Mouse (Mus musculus) cerebellum, adult (tissue): Measurements from ENCODE around the gene Trmt112.

ENCODE experiments used
- ATAC-seq: cut with Nextera tagmentation; 2 replicates; pipeline ENCODE4 v1.9.2; 2017; ENCODE audit warnings: mild to moderate bottlenecking, moderate library complexity, mixed read lengths; ENCODE audit not compliant: insufficient number of reproducible peaks, low FRiP score, low TSS enrichment

Trmt112 gene

DNA sequence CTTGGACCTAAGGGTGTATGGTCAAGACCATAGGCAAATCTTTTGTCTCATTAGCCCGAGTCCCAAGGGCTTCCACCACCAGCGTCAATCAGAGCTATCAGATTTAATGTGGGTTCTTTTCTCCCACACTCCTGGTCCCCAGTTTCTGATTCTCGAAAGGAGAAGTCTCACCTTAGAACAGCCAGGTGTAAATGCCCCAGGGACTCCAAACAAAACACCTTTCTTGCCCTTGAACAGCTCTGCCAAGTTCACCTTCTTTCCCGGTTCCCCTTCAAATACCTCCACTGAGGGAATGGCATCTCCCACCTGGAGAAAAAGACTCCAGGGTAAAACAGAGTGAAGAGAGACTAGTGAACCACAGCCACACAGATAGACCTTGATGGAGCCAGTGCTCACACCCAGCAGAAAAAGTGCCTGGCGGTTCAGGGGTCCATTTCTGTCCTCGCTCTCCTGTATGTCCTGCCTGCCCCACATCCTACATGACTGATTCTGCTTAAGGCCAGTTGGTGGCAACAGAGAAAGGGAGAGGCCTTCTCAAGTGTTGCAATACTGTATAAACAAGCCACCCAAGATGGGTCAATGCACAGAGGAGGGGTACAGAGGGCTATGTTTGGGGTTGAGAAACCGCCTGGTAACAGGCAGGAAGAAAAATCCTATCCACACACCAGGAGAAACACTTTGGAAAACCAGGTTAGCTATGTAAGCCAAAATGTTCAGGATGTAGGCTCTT lies 1.5 kb upstream of the Trmt112 start:
- ATAC-seq: no peak

DNA sequence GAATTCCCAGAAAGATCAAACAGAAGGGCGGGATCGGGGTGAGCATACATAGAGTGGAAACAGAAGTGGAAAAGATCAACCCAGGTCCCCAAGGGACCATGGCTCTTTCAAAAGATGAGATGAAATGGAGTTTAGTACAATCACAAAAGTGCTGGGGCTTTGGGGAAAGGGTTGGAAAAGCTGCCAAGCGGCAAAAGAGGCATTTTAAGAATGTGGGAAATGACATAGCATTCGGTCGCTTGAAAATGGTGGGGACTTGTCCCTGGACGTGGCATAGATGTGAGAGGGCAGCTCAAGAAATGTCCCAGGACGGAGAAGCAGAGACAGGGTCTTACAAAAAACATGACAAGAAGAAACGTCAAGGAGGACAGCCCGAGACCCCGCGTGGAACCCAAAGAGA lies 477 bp upstream of the Trmt112 start:
- ATAC-seq: no peak

DNA sequence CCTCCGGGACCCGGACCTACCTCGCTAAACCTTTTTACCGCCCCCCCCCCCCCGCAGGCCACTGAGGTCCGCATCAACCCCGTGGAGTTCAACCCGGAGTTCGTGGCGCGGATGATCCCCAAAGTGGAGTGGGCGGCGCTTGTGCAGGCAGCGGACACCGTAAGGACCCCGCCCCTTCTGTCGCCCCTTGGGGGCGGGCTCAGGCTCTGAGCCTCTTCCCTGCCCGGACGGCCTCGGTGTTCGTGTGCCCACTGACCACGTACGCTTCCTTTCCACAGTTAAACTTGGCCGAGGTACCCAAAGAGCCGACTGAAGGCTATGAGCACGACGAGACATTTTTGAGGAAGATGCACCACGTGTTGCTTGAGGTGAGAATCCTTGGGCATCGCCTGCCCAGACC lies 808 bp downstream of the Trmt112 start:
- ATAC-seq: peak; percentile 8; the same call in 1 of the 2 replicates

DNA sequence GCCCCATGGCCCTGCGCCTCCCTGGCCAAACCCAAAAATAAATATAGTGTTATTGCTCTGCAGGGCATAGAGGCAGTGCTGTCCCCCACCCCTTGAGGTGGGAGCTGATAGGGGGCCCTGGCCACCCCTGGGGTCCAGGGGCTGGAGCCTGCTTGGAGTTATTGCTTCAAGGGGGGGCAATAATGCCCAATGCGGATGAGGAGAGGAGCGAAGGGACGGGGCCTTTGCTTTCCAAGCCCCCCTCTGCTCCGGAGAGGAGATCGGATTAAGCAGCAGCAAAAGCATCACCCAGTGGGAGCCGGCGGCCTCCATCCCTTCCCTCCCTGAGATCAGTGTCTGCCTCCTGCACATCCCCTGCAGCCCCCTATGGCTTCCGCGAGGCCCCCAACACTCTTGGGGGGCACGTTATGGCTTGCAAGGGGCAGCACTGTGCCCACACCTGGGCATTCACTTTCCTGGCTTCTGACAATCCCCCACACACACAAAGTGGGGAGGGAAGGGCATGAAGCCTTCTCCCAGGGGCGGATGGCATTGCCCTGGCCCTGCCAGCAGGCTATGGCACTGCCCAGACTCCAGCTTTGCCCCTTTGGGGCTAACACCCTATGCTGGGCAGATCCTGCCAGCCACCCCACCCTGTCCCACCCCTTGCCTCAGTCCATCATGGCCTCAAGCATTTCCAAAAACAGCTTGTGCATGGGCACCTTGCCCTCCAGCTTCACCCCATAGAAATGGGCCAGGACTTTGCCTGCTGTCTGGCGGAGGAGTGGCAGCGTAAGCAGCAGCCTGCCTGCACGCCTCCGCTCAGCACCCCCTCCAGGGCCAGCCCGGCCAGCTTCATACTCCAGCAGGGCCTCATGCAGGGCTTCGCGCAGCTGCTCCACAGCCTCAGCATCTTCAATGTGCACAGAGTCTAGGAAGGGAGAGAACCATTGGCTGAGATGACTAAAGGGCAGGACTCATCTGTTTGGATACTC lies 1.9 kb downstream of the Trmt112 start:
- no peak for ATAC-seq

DNA sequence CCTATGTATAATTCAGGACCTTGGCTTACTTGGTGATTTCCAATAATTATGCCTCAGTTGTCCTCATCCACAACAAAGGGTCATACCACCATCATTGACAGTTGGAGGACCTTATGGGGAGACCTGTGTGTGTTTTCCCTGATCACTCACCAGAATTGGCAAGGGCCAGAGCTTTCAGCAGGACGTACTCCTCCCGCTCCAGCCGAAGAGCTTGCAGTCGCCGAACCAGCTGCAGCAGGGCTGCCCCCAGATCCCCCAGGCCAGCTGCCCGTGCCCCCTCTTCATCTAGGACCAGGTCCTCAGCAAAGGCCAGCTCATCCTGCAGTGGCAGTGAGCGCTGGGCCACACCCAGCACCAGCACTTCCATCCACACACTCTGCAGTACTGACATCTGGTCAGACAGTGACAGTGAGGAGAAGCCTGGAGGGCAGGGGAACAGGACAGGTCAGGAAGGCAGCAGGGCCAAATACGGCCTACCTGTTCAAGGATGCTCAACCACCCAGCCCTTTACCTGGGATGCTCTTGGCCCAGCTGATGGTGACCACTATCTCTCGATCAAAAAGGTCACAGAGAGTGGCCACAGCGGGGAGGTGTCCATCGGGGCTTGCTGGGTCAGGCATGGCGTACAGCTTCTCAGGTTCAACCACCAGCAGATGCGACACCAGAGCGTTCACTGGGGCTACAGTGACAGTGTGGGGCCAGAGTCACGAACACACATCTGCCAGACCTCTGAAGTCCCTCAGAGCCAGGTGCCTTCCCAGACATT lies 2.9 kb downstream of the Trmt112 start:
- ATAC-seq: no peak

DNA sequence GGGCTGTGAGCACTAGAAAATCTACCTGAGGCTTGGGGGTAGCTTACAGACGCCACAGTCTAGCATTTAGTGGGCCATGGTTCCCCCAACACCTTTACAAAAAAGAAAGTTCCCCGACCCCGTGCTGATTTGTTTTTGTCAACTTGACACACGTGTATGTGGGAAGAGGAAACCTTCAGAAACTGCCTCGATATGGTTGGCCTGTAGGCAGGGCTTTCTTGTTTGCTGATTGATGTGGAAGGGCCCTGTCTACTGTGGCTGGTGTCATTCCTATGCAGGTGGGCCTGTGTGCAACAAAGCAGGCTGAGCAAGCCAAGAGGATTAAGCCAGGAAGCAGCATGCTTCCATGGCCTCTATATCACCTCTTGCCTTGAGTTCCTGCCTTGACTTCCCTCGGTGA lies 3.5 kb downstream of the Trmt112 start:
- ATAC-seq: no peak

DNA sequence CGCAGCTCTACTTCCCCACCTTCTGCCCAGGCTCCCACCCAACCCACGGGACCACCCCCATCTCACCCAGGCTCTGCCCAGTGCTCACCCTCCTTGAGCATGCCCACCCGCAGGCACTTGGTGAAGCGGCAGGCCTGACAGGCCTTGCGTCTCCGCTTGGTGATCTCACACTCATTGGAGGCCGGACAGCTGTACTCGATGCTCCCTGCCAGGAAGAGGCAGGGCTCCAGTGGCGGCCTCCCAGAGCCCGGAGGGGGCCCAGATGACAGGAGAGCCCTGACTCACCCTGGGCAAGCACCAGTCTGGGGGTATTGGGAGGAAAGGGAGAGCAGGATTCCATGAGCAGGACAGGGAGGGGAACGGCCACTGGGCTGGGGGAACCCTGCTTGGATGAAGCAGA lies 4.5 kb downstream of the Trmt112 start:
- ATAC-seq: no peak

DNA sequence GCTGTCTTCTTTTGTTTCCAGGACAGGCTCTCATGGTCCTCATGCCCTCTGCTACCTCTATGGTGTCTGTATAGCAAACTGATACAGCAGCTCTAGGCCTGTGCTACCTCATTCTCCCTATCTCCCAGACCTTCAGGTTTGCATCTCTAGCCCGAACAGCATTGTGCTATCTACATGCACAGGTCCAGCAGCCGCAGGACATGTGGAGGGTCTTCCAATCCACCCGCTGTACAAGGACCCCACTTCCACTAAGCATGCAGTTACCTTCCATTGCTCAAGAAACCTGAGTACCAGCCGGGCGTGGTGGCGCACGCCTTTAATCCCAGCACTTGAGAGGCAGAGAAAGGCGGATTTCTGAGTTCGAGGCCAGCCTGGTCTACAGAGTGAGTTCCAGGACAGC lies 5.0 kb downstream of the Trmt112 start:
- ATAC-seq: no peak

DNA sequence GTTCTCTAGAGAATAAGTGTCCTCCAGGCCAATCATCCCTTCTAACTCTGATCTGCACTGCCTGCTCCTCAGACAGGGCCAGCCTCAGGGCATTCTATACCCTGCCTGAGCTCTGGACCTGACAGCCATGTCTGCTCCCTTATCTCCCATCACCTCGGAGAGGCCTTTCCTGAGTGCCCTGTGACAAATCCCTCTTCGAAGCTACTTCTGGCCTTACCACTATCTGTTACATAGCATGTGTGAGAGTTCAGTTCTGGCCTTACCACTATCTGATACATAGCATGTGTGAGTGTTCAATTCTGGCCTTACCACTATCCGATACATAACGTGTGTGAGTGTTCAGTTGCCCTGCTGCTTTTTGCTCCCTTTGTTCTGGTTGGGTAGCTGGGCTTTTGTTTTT lies 5.8 kb downstream of the Trmt112 start:
- ATAC-seq: no peak

DNA sequence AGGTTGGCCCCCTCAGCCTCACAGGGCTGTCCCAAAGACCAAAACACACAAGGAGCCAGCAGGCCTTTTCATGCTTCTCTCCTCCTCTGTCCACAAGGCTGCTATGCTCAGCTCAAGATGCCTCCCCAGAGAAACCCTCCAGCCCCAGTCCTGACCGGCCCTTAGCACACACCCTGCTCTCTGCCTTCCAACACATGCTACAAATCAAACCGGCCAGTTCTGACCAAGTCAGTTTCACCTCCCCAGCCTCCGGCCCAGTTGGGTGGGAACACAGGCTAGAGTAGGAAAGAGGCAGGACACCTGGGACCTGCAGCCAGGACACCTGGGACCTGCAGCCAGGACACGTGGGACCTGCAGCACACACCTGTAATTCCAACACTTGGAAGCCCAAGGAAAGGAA lies 7.0 kb downstream of the Trmt112 start:
- no peak for ATAC-seq

DNA sequence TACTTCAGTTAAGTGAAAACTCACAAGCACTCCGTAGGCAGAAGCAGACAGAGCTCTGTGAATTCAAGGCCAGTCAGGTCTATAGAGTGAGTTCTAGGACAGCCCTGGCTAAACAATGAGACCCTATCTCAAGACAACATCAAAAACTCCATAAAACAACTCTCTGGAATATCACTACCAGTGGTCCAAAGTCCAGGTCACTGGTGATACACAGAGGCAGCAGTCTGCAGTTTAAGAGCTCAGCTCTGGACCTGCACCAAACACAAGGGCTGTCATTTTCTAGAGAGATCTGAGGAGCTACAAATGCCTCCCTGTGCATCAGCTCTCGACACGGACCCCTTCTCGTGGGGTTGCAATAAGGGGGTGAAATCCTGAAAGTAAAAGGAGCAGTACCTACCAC lies 8.8 kb downstream of the Trmt112 start:
- no peak for ATAC-seq

DNA sequence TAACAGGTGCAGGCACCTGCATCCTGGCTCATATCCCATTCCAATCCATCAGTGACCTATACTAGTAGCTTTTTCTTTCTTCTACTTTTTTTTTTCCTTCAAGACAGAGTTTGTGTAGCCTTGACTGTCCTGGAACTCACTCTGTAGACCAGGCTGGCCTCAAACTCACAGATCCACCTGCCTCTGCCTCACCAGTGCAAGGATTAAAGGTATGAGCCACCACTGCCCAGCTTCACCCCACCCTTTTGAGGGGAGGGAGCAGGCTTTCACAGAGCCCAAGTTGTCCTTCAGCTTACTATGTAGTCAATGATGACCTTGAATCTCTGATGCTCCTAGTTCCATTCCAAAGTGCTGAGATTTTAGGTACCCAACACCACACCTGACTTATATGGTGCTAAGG lies 9.9 kb downstream of the Trmt112 start:
- ATAC-seq: no peak

DNA sequence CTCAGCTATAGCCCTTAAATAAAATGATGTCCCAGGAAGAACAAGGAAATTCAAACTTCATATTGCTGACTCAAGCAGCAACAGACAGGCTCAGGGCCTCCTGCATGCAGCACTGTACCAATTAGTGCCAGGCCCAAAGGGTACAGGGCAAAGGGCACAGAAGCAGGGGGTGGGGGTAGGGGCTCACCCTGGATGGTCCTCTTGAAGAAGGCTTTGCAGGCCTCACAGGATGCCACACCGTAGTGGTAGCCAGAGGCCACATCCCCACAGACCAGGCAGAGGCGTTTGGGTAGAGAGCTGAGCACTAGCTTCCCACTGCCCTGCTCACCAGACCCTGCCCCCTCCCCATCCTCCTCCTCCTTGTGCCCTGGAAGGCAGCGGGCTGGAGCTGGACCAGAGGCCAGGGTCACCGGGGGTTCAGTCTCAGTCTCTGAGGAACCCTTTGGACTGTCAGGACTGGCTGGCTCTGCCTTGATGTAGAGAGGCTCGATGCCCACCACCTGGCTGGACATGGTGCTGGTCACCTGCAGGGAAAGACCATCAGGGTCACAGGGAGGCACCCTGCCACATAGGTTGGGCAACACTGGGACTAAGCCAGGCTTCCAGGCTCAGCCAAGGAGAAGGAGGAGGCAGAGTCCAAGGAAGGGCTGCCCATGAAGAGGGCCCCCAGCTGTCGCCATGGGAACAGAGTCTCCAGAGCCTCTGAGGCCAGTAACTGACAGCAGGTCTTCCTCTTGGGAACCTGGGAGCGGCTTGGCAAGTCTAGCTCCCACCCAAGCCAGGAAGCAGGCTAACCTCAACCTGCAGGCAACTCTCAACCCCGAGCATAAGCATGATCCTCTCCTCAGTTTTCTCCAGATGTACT lies 10.6 kb downstream of the Trmt112 start:
- ATAC-seq: 0 out of 2 replicates have a peak, but pooled peaks have one; percentile 23

DNA sequence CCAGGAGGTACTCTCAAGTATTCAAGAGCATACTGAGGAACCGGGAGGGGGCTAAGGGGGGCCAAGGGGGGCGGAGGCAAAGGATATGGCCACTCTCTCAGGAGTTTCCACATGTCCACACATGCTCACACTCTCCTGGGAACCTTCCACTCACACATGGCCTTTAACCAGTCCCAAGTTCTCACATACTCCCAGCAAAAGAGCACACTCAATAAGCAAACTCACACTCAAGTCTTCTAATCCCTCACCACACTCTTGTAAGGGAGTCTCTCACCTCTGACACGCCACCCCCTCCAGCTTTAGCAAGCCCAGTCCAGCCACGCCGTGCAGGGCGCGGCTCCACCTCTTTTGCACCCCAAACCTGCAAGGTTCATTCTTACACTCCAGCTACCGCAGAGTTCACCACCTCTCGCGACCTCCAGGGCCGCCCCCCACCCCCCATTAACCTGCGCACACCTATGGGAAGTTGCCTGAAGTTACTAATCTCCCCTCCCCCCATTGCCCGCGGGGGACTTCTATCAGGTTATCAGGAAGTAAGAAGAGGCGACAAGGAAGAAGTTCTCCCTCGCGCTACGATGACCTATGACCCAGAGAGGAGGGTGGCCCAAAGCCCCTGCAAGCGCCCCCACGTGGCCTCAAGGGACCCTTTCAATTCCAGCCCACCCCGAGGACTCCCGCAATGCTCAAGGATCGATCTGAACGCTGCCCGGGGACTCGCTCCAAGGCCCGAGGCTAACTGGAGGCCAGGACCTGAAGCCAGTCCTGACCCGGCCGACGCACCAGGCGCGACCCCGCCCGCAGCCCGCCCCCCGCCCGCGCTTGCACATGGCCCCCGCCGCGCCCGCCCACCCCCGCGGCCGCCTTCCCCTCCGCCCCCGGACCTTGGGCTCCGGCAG lies 11.5 kb downstream of the Trmt112 start:
- no peak for ATAC-seq

DNA sequence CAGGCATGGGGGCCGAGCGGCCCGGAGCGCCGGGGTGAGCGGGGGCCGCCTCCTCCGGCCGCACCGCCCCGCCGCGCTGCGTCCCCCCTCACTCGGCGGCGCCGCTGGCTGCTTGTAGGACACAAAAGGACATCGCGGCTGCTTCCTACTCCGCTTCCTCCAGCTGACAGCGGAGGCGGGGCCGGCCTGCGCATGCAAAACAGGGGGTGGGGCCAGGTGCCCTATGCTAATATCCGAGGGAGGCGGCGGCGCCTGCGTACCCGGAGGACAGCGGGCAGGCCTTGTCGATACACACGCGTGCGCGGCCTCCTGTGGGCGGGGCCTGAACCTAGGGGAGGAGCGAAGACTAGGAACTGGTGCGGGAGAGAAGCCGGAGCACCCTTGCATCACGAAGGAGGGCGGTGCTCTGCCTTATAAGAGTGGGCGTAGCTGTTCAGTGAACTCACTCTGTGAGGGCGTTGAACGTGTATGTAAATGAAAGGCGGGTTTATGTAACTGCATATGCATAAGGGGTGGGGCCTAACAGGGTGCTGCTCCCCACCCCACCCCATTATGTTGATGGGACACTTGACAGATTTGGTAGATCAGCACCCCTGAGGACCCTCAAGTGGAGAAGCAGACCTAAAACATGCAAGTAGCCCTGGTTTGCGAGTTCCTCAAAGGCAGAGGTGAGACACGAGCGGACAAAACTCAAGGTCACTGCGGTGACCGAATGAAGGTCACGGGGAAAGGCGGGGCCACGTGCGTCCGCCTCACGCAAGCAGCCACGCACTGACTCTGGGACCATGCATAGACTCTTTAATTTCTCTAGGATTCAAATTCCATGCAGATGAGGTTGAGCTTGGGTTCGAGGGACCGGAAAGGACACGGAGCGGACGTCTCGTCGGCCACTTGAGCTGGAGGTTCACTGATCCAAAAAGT lies 12.4 kb downstream of the Trmt112 start, which contains the start of gene Esrra:
Gene Esrra, minus strand, starts transcription at position 167 of the 921 bp plus-strand sequence.
- peak; percentile 88 for ATAC-seq

DNA sequence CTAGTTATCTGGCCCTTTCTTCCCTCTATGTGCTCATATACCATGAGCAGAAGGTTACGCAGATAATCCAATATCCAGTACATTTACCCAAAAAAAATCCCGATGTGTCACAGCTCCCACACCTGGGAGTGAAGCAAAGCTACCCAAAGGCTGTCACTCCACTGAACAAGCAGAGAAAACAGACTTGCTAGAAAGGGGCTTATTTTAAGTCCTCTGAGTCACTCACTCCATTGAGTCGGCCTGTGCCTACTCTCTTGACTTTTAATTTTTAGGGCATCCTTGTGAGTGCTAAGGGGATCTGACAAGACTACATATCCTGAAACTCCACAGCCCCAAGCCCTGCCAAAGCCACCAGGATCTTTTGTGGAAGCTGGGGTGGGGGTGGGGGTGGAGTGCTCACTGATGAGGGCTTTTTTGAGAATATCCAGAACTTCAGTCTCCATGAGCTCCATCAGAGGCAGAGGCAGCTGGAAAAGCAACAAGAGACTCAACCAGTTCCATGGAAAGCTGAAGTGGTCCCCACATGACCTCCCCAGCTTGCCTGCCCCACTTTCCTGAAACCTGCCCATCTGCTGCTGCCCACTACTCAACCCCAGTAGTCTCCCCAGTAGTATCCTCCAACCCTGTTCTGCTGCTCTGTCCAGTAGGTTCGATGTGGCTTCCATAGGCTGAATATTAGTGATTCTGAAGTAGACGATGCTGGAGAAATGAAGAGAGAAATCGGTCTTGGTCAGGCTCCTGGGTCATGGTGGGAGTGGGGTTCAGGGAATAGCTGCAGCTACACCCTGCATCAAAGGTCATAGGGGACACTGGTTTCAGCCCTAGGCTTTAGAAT lies 13.6 kb downstream of the Trmt112 start:
- ATAC-seq: no peak
